Mouse (Mus musculus) kidney, adult 10 weeks (tissue): ENCODE measurements around the gene Cyp3a11. TPM values are rescaled to one million over a fixed set of nuclear protein-coding genes. Genes with fewer than 3 reads are reported as not detected.

Experiments used
- polyA plus RNA-seq: library from polyadenylated mRNA; stranded (reverse); fragments of 350-450 nt; fragmentation: Illumina TruSeq; extraction: RNeasy Lipid Tissue Mini Kit (QIAGEN cat#74804); gene quantifications from one replicate; pipeline ENCODE4 v1.2.3, GENCODE M21; 2014; ENCODE audit warnings: low read depth, low replicate concordance

Cyp3a11 gene
- polyA plus RNA-seq = 4.0 TPM

GRCm38 (mm10) chr5:145879688-145880087 is at the start of gene Cyp3a11:
Gene Cyp3a11, minus strand, starts transcription at chr5:145879964.

GRCm38 (mm10) chr5:145805796-145806195 is 74.0 kb downstream of the Cyp3a11 start, which contains the start of gene Cyp3a44:
Gene Cyp3a44, minus strand, starts transcription at chr5:145805874.

Other genes with a start within 250 kb of the Cyp3a11 start
- gene Cyp3a41a, start 159.8 kb downstream of the Cyp3a11 start, polyA plus RNA-seq = 0.20 TPM
- gene Cyp3a44, start 74.1 kb downstream of the Cyp3a11 start, polyA plus RNA-seq = not detected
- gene Cyp3a25, start 129.7 kb upstream of the Cyp3a11 start, polyA plus RNA-seq = 0.61 TPM
- gene Cyp3a59, start 199.3 kb upstream of the Cyp3a11 start, polyA plus RNA-seq = not detected